Mouse (Mus musculus): Measurements from ENCODE around the gene Gpr19. TPM values are rescaled to one million over a fixed set of nuclear protein-coding genes. Genes with fewer than 3 reads are reported as not detected.

Gpr19 gene
- polyA plus RNA-seq, 1 experiment = 24.4 TPM

DNA sequence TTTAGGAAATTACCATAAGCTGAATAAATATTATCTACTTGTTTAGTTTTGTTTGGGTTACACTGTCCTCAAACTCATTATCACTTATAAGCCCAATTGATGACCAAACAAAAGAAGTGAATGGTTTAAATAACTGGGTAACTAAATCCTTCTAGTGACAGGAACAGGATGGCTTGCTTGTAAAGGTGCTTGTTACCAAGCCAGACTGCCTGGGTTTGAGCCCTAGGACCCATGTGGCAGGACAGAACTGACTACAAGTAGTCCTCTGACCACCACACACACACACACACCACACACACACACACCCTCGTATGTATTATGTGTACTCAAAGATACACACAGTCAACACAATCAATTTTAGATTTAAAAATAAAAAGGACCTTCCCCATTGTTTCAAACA lies 8.6 kb downstream of the Gpr19 start:
- Histone ChIP-seq H3K4me3 (ENCODE audit: insufficient read depth, low read length) (no peak overlapping the region), H3K27ac (ENCODE audit: insufficient read depth, low read length) (no peak overlapping the region), H3K4me1 (ENCODE audit: control insufficient read depth, insufficient read depth, low read length) (peaks cover 3% of the 10 kb centered on the region)
- TF ChIP-seq CTCF (IDR thresholded peaks at IDR 0.05; ENCODE audit: extremely low read depth, insufficient read depth, low read length) (no peak), POLR2A (IDR thresholded peaks at IDR 0.05; ENCODE audit: extremely low read depth, insufficient read depth, low read length) (no peak)

GRCm38 (mm10) chr6:134888563-134889017 lies 9.8 kb downstream of the Gpr19 start:
- H3K27ac ChIP-seq (ENCODE audit: insufficient read depth, low read length) = peak overlapping the region; percentile 17; the same call in 1 of the 2 replicates
- TF ChIP-seq POLR2A (IDR thresholded peaks at IDR 0.05; ENCODE audit: extremely low read depth, insufficient read depth, low read length) (peak; percentile 81), CTCF (IDR thresholded peaks at IDR 0.05; ENCODE audit: extremely low read depth, insufficient read depth, low read length) (no peak)
- H3K4me1 ChIP-seq (ENCODE audit: control insufficient read depth, insufficient read depth, low read length) = peaks cover 5% of the 10 kb centered on the region
- H3K4me3 ChIP-seq (ENCODE audit: insufficient read depth, low read length) = no peak overlapping the region

DNA sequence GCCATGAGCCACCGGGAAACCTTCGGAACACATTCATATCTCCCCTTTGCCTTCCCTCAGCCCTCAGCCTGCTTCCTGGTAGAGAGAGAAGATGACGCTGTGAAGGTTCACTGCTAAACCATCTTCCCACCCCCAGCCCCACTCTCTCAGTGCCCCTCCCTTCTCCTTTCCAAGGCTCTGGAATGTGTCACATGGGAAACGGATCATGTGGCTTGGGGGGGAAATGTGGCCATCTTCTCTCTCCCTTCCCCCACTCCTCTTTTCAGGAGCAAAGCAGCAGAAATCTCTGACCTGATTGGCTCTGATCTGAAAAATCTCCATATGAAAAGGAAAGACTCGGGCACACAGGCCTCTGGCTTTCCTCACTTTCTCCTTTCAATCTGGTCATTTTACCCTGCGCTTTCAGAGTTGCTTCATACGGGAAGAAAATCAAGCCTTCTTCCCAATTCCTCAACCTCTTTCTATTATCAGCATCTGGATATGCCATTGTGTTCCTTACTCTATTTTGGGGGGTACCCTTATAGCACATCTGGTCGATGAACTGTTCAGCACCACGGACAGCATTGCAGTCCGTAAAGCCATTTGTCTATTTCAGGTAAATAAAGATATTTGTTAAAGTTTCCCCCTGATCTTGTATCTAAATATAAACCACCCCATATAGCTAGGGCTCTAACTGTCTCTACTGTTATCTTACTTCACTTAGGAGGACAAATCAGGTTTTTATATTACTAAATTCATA lies 10.5 kb downstream of the Gpr19 start:
- H3K4me1 ChIP-seq (ENCODE audit: control insufficient read depth, insufficient read depth, low read length) = peaks cover 5% of the 10 kb centered on the region
- TF ChIP-seq CTCF (IDR thresholded peaks at IDR 0.05; ENCODE audit: extremely low read depth, insufficient read depth, low read length) = no peak
- TF ChIP-seq POLR2A (IDR thresholded peaks at IDR 0.05; ENCODE audit: extremely low read depth, insufficient read depth, low read length) = peak; percentile 97
- H3K27ac ChIP-seq (ENCODE audit: insufficient read depth, low read length) = peak overlapping the region; percentile 83
- H3K4me3 ChIP-seq (ENCODE audit: insufficient read depth, low read length) = peak overlapping the region; percentile 58

- Histone ChIP-seq H3K4me3 (ENCODE audit: insufficient read depth, low read length) (peak overlapping the region; percentile 58), H3K27ac (ENCODE audit: insufficient read depth, low read length) (0 out of 2 replicates have a peak overlapping the region, but pooled peaks have one; percentile 58), H3K4me1 (ENCODE audit: control insufficient read depth, insufficient read depth, low read length) (peaks cover 5% of the 10 kb centered on the region)
- TF ChIP-seq CTCF (IDR thresholded peaks at IDR 0.05; ENCODE audit: extremely low read depth, insufficient read depth, low read length) = no peak
- no peak for TF ChIP-seq POLR2A (IDR thresholded peaks at IDR 0.05; ENCODE audit: extremely low read depth, insufficient read depth, low read length)
Measured at GRCm38 (mm10) chr6:134887008-134887407, 11.4 kb downstream of the Gpr19 start.

- H3K4me3 ChIP-seq (ENCODE audit: insufficient read depth, low read length) = peak overlapping the region; percentile 58
- peaks cover 5% of the 10 kb centered on the region for H3K4me1 ChIP-seq (ENCODE audit: control insufficient read depth, insufficient read depth, low read length)
- no peak overlapping the region for H3K27ac ChIP-seq (ENCODE audit: insufficient read depth, low read length)
- no peak for TF ChIP-seq POLR2A (IDR thresholded peaks at IDR 0.05; ENCODE audit: extremely low read depth, insufficient read depth, low read length)
- TF ChIP-seq CTCF (IDR thresholded peaks at IDR 0.05; ENCODE audit: extremely low read depth, insufficient read depth, low read length) = no peak
Measured at GRCm38 (mm10) chr6:134886475-134886874, 11.9 kb downstream of the Gpr19 start.

- TF ChIP-seq CTCF (IDR thresholded peaks at IDR 0.05; ENCODE audit: extremely low read depth, insufficient read depth, low read length) = no peak
- no peak for TF ChIP-seq POLR2A (IDR thresholded peaks at IDR 0.05; ENCODE audit: extremely low read depth, insufficient read depth, low read length)
- Histone ChIP-seq H3K27ac (ENCODE audit: insufficient read depth, low read length) (no peak overlapping the region), H3K4me1 (ENCODE audit: control insufficient read depth, insufficient read depth, low read length) (peaks cover 10% of the 10 kb centered on the region), H3K4me3 (ENCODE audit: insufficient read depth, low read length) (no peak overlapping the region; the same call in 1 of the 2 replicates)
Measured at GRCm38 (mm10) chr6:134885515-134885914, 12.9 kb downstream of the Gpr19 start.

DNA sequence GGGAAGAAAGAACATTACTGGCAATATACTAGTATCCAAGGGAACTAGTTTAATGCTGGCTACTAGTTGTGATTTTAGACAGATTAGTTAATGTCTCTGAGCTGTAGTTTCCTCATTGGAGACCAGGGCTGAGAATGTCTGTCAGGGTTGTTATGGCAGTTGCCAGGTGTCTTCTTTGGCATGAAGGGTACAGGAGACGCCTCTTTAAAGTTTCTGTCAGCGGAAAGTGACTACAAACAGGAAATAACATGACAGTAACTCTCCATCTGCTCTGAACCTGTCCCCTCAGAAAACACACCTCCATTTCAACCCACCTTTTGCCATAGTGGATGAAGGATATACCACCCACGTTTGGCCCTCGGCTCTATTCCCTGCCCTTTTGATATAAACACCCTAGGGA lies 14.7 kb downstream of the Gpr19 start:
- H3K4me3 ChIP-seq (ENCODE audit: insufficient read depth, low read length) = no peak overlapping the region
- TF ChIP-seq POLR2A (IDR thresholded peaks at IDR 0.05; ENCODE audit: extremely low read depth, insufficient read depth, low read length) (no peak), CTCF (IDR thresholded peaks at IDR 0.05; ENCODE audit: extremely low read depth, insufficient read depth, low read length) (no peak)
- H3K27ac ChIP-seq (ENCODE audit: insufficient read depth, low read length) = no peak overlapping the region
- peaks cover 10% of the 10 kb centered on the region for H3K4me1 ChIP-seq (ENCODE audit: control insufficient read depth, insufficient read depth, low read length)

DNA sequence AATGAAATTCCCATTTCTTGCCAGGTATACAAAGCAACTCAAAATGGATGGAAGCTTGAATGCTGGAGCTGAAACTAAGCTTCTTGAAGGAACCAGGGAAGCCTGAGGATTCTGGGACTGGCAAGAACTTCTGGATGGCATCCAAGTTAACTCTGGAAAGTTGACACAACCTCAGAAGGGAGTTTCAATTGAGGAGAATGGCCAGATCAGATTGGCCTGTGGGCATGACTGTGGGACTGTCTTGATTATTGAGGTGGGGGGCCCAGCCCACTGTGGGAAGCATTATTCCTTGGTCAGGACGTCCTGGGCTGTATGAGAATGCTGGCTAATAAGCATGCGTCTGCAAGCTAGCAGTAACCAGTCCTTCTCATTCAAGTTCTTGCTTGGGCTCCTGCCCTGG lies 18.3 kb downstream of the Gpr19 start:
- TF ChIP-seq CTCF (IDR thresholded peaks at IDR 0.05; ENCODE audit: extremely low read depth, insufficient read depth, low read length) = no peak
- TF ChIP-seq POLR2A (IDR thresholded peaks at IDR 0.05; ENCODE audit: extremely low read depth, insufficient read depth, low read length) = no peak
- no peak overlapping the region for H3K27ac ChIP-seq (ENCODE audit: insufficient read depth, low read length)
- peaks cover 7% of the 10 kb centered on the region; the same call in 1 of the 2 replicates for H3K4me1 ChIP-seq (ENCODE audit: control insufficient read depth, insufficient read depth, low read length)
- no peak overlapping the region for H3K4me3 ChIP-seq (ENCODE audit: insufficient read depth, low read length)

DNA sequence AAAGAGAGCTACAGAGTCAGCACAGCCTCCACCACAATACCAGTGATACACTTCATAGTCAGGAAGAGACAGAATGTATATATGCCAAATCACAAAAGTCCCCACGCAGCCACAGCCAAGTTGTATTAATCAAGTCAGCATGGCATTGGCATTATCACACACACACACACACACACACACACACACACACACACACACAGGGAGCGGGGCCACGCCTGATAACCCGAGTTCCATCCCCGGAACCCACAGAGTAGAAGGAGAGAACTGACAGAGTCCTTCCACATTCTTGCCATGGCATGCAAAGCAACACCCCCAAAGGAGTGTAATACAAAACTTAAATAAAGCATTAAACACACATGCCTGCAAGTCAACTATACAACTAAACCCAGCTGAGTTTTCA lies 18.8 kb downstream of the Gpr19 start:
- TF ChIP-seq CTCF (IDR thresholded peaks at IDR 0.05; ENCODE audit: extremely low read depth, insufficient read depth, low read length) (no peak), POLR2A (IDR thresholded peaks at IDR 0.05; ENCODE audit: extremely low read depth, insufficient read depth, low read length) (no peak)

GRCm38 (mm10) chr6:134877892-134878291 lies 20.5 kb downstream of the Gpr19 start:
- H3K27ac ChIP-seq (ENCODE audit: insufficient read depth, low read length) = no peak overlapping the region
- no peak overlapping the region for H3K4me3 ChIP-seq (ENCODE audit: insufficient read depth, low read length)
- TF ChIP-seq POLR2A (IDR thresholded peaks at IDR 0.05; ENCODE audit: extremely low read depth, insufficient read depth, low read length) (no peak), CTCF (IDR thresholded peaks at IDR 0.05; ENCODE audit: extremely low read depth, insufficient read depth, low read length) (no peak)
- H3K4me1 ChIP-seq (ENCODE audit: control insufficient read depth, insufficient read depth, low read length) = peaks cover 5% of the 10 kb centered on the region; the same call in 1 of the 2 replicates

More for the DNA sequence above, 18.8 kb downstream of the Gpr19 start:
- H3K4me1 ChIP-seq (ENCODE audit: control insufficient read depth, insufficient read depth, low read length) = peaks cover 6% of the 10 kb centered on the region; the same call in 1 of the 2 replicates
- H3K27ac ChIP-seq (ENCODE audit: insufficient read depth, low read length) = no peak overlapping the region
- H3K4me3 ChIP-seq (ENCODE audit: insufficient read depth, low read length) = no peak overlapping the region

Measured in cortical plate, adult 2 months (tissue).